Mouse (Mus musculus) liver, embryonic 14.5 days (tissue): ENCODE measurements around the gene Rsrp1. TPM values are rescaled to one million over a fixed set of nuclear protein-coding genes. Genes with fewer than 3 reads are reported as not detected.

Source experiments
- ATAC-seq: fragments of 200-750 bp; cut with Nextera tagmentation; 2 replicates; pipeline ENCODE4 v1.8.0; 2017; ENCODE audit warnings: moderate number of reproducible peaks, mild to moderate bottlenecking, moderate library complexity; ENCODE audit not compliant: insufficient read depth
- DNase-seq, 3 experiments: peaks; one replicate each; pipeline ENCODE4 v3.0.0-alpha.2; 2012 to 2013; ENCODE audit warnings: low read depth in 3 of 3, low spot score in 3 of 3
- H3K27ac ChIP-seq: fragments of 300-500 bp; sonication (generic); 2 replicates; pipeline ENCODE4 v1.5.1; 2014; ENCODE audit warnings: moderate library complexity, mild to moderate bottlenecking, control low read depth, inconsistent platforms
- H3K27me3 ChIP-seq: fragments of 300-500 bp; sonication (generic); 2 replicates; pipeline ENCODE4 v1.6.1; 2014; ENCODE audit warnings: mild to moderate bottlenecking, low read length, moderate library complexity; ENCODE audit not compliant: control insufficient read depth, insufficient read depth
- H3K36me3 ChIP-seq: fragments of 300-500 bp; sonication (generic); replicated peaks from 2 replicates; pipeline ENCODE4 v1.6.1; 2014; ENCODE audit warnings: low read depth; ENCODE audit not compliant: control insufficient read depth, insufficient read depth
- H3K4me1 ChIP-seq, 2 experiments: fragments of 200-500 bp in 1 of 2; fragments of 300-500 bp in 1 of 2; sonication (generic) in 1 of 2; replicated peaks; 2 replicates each; pipeline ENCODE4 v1.6.1; 2012 to 2014; ENCODE audit warnings: antibody characterized with exemption in 1 of 2, inconsistent platforms in 1 of 2, low read length in 1 of 2; ENCODE audit not compliant: control insufficient read depth in 2 of 2, insufficient read depth in 2 of 2
- H3K4me2 ChIP-seq: fragments of 300-500 bp; sonication (generic); 2 replicates; pipeline ENCODE4 v1.6.1; 2014; ENCODE audit warnings: low read depth, mild to moderate bottlenecking, control low read depth, moderate library complexity
- H3K4me3 ChIP-seq, 2 experiments: fragments of 200-500 bp in 1 of 2; fragments of 300-500 bp in 1 of 2; sonication (generic) in 1 of 2; 2 replicates each; pipeline ENCODE4 v1.5.1; 2012 to 2014; ENCODE audit warnings: low read depth in 2 of 2, low read length in 2 of 2, mild to moderate bottlenecking in 2 of 2, control low read depth in 1 of 2, inconsistent platforms in 1 of 2, moderate library complexity in 1 of 2; ENCODE audit not compliant: insufficient read depth in 1 of 2
- H3K9ac ChIP-seq: fragments of 300-500 bp; sonication (generic); replicated peaks from 2 replicates; pipeline ENCODE4 v1.6.1; 2014; ENCODE audit warnings: mild to moderate bottlenecking, control low read depth, moderate library complexity
- H3K9me3 ChIP-seq: fragments of 300-500 bp; sonication (generic); 2 replicates; pipeline ENCODE4 v1.6.1; 2016; ENCODE audit warnings: low read length, mixed read lengths; ENCODE audit not compliant: control insufficient read depth
- CTCF ChIP-seq: IDR thresholded peaks from 2 replicates; pipeline ENCODE4 v1.5.1; 2016; ENCODE audit warnings: antibody characterized with exemption, low read depth, control low read depth
- EP300 ChIP-seq: IDR thresholded peaks from 2 replicates; pipeline ENCODE4 v1.6.1; 2016; ENCODE audit warnings: antibody characterized with exemption, low read depth
- WGBS: fragments of 180-500 bp; shearing (Covaris S2); extraction: QIAGEN DNeasy Blood & Tissue Kit; methylation state at CpG from one replicate; pipeline ENCODE4 v1.1.7; 2014; ENCODE audit not compliant: insufficient replicate concordance; 5-methylcytosine and 5-hydroxymethylcytosine counted together
- polyA plus RNA-seq, 2 experiments: library from polyadenylated mRNA; depleted of rRNA in 1 of 2; stranded (reverse) in 1 of 2; unstranded in 1 of 2; fragments of >200 nt; fragmentation: Nextera tagmentation in 1 of 2; extraction: Ambion mirVana in 1 of 2; gene quantifications; 2 replicates each; pipeline versions ENCODE4 v1.2.1 to v1.2.3; 2012 to 2014

The Rsrp1 gene
- polyA plus RNA-seq, 2 experiments = 151 to 228 TPM

DNA sequence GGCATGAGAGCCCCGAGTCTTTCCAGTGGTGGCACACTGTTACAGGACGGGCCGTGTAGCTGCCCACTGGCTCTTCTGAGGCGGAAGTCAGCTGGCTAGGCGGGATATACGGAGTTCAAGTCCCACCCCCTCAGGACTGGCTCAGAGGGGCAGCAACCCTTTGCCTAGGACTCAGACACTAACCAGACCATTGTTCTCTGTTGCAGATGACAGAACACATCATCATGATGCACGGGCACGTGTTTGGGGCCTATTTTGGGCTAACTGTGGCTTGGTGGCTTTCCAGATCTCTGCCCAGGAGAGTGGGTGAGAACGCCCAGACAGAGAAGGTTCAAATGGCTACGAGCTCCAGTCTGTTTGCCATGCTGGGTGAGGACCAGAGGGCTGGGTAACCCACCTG, 39.6 kb upstream of the Rsrp1 start:
- TF ChIP-seq CTCF = no peak
- no peak for TF ChIP-seq EP300
- no peak for ATAC-seq
- no peak overlapping the region for H3K27ac ChIP-seq
- peaks cover 97% of the 10 kb centered on the region for H3K36me3 ChIP-seq
- H3K4me3 ChIP-seq = no peak overlapping the region
- H3K9me3 ChIP-seq = no peaks in the 10 kb centered on the region
- DNase-seq = no peak
- H3K4me1 ChIP-seq = no peaks in the 10 kb centered on the region
- no peaks in the 10 kb centered on the region for H3K27me3 ChIP-seq
- H3K4me2 ChIP-seq = no peak overlapping the region
- no peak overlapping the region for H3K9ac ChIP-seq
- 77% methylated on average over 10 of the region's 10 CpGs for WGBS

DNA sequence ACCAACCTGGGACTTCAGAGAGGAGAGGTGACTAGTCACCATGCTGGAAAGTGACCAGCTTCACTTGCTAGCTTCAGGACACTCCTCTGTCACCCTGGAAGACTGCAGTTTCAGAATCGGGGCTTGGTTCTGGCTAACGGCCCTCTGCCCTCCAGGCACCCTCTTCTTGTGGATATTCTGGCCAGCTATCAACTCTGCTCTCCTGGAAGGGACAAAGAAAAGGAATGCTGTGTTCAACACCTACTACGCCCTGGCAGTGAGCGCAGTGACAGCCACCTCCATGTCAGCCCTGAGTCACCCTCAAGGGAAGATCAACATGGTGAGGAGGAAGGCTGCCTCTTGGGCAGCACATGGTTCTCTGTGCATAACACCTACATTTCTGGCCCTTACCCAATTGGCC, 39.0 kb upstream of the Rsrp1 start:
- 88% methylated on average over 4 of the region's 4 CpGs for WGBS
- TF ChIP-seq CTCF (no peak), EP300 (no peak)
- H3K36me3 ChIP-seq = peaks cover 97% of the 10 kb centered on the region

DNA sequence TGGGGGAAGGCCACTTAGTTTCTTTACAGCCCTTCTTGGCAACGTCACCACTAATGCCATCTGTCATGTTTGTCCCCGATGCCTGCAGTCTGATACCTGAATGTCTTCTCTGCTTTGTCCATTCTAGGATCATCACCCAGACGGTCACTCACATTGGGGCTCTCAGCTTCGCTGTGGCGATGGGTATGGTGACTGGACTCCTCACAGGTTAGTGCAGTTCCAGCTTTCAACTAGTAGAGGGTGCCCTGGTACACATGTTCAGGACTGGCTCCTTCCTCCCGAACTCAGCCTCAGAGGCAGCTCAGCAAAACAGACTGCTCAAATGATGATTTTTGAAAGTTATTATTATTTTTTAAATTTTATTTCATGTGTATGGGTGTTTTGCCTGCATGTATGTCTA, 31.3 kb upstream of the Rsrp1 start:
- no peaks in the 10 kb centered on the region for H3K9me3 ChIP-seq
- no peaks in the 10 kb centered on the region for H3K4me1 ChIP-seq
- ATAC-seq = no peak
- H3K27ac ChIP-seq = no peak overlapping the region
- peaks cover 99% of the 10 kb centered on the region for H3K36me3 ChIP-seq
- TF ChIP-seq CTCF = no peak
- no peak for TF ChIP-seq EP300
- H3K4me3 ChIP-seq = no peak overlapping the region
- H3K27me3 ChIP-seq = no peaks in the 10 kb centered on the region
- no peak overlapping the region for H3K4me2 ChIP-seq
- 86% methylated on average over 6 of the region's 6 CpGs for WGBS
- DNase-seq = no peak
- no peak overlapping the region for H3K9ac ChIP-seq

More for the DNA sequence above, 39.0 kb upstream of the Rsrp1 start:
- ATAC-seq (no peak), DNase-seq (no peak)
- Histone ChIP-seq H3K27ac (no peak overlapping the region), H3K4me2 (no peak overlapping the region), H3K4me3 (no peak overlapping the region), H3K27me3 (no peaks in the 10 kb centered on the region), H3K4me1 (no peaks in the 10 kb centered on the region), H3K9ac (no peak overlapping the region), H3K9me3 (no peaks in the 10 kb centered on the region)

- H3K4me1 ChIP-seq = no peaks in the 10 kb centered on the region
These were observed 26.1 kb upstream of the Rsrp1 start for GRCm38 (mm10) chr4:134897256-134897655.

DNA sequence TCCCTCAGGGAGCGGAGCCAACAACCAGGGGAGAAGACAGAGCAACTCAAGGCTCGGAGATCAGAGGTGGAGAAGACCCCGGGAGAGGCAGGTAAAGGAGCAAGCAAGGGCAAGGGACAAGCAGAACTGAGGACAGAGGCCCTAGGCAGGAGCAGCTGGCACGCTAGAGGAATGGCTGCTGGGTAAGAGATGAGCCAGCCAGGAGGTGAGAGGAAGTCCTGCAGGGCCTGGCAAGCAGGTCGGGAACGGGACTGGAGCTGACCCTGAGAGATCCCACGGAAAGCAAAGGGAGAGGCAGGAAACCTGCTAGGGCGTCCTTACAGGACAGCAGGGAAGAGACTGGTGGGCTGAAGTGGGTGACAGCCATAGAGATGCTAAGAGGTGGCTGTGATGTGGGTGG, 22.3 kb upstream of the Rsrp1 start:
- peaks cover 72% of the 10 kb centered on the region for H3K36me3 ChIP-seq
- no peak overlapping the region for H3K9ac ChIP-seq
- no peak overlapping the region for H3K4me2 ChIP-seq
- ATAC-seq = no peak
- H3K4me1 ChIP-seq = no peaks in the 10 kb centered on the region
- H3K9me3 ChIP-seq = no peaks in the 10 kb centered on the region
- no peak overlapping the region for H3K27ac ChIP-seq
- TF ChIP-seq EP300 (no peak), CTCF (no peak)
- WGBS = 85% methylated on average over 8 of the region's 8 CpGs
- DNase-seq = no peak
- no peaks in the 10 kb centered on the region for H3K27me3 ChIP-seq
- no peak overlapping the region for H3K4me3 ChIP-seq

More at GRCm38 (mm10) chr4:134897256-134897655, 26.1 kb upstream of the Rsrp1 start:
- H3K36me3 ChIP-seq = peaks cover 78% of the 10 kb centered on the region
- 91% methylated on average over 6 of the region's 6 CpGs for WGBS
- no peaks in the 10 kb centered on the region for H3K9me3 ChIP-seq
- H3K4me3 ChIP-seq = no peak overlapping the region
- no peak overlapping the region for H3K27ac ChIP-seq
- no peak overlapping the region for H3K9ac ChIP-seq
- DNase-seq = no peak
- H3K4me2 ChIP-seq = no peak overlapping the region
- TF ChIP-seq EP300 (no peak), CTCF (no peak)
- no peaks in the 10 kb centered on the region for H3K27me3 ChIP-seq
- ATAC-seq = peak; percentile 19; the same call in 1 of the 2 replicates
